Mouse (Mus musculus): Measurements from ENCODE around the gene Gsg1. TPM values are rescaled to one million over a fixed set of nuclear protein-coding genes. Genes with fewer than 3 reads are reported as not detected.

Gene Gsg1
- polyA plus RNA-seq, 1 experiment from 2014 or later = 0.74 TPM

GRCm38 (mm10) chr6:135261124-135261523 is 7.0 kb upstream of the Gsg1 start:
- no peak overlapping the region for H3K4me3 ChIP-seq (ENCODE audit: control insufficient read depth in 1 of 2, insufficient read depth in 1 of 2, low read depth in 1 of 2, low read length in 2 of 2)
- no peak for ATAC-seq (ENCODE audit: insufficient number of reproducible peaks, insufficient read depth, low FRiP score, low read depth)
- no peak overlapping the region for H3K4me2 ChIP-seq (ENCODE audit: low read length)
- WGBS = 88% methylated on average over 9 of the region's 9 CpGs
- H3K9ac ChIP-seq (ENCODE audit: low read length) = no peak overlapping the region
- no peaks in the 10 kb centered on the region for H3K27me3 ChIP-seq (ENCODE audit: control insufficient read depth, insufficient read depth, low read length)
- H3K27ac ChIP-seq (replicated peaks in 1 of 2; ENCODE audit: control insufficient read depth in 1 of 2, insufficient read depth in 1 of 2, low read depth in 2 of 2, low read length in 2 of 2) = no peak overlapping the region
- H3K4me1 ChIP-seq (ENCODE audit: control insufficient read depth in 2 of 2, insufficient read depth in 2 of 2, low read length in 2 of 2) = no peaks in the 10 kb centered on the region
- no peaks in the 10 kb centered on the region for H3K36me3 ChIP-seq (ENCODE audit: control insufficient read depth, insufficient read depth, low read length)
- H3K9me3 ChIP-seq (ENCODE audit: control insufficient read depth, low read length) = 0 out of 2 replicates have a peak, but pooled peaks cover 5% of the 10 kb centered on the region

- H3K9ac ChIP-seq (ENCODE audit: low read length) = no peak overlapping the region
- no peak overlapping the region for H3K4me2 ChIP-seq (ENCODE audit: low read length)
- no peak overlapping the region for H3K4me3 ChIP-seq (ENCODE audit: control insufficient read depth in 1 of 2, insufficient read depth in 1 of 2, low read depth in 1 of 2, low read length in 2 of 2)
- ATAC-seq (ENCODE audit: insufficient number of reproducible peaks, insufficient read depth, low FRiP score, low read depth) = no peak
- H3K27ac ChIP-seq (replicated peaks in 1 of 2; ENCODE audit: control insufficient read depth in 1 of 2, insufficient read depth in 1 of 2, low read depth in 2 of 2, low read length in 2 of 2) = no peak overlapping the region
- H3K4me1 ChIP-seq (ENCODE audit: control insufficient read depth in 2 of 2, insufficient read depth in 2 of 2, low read length in 2 of 2) = no peaks in the 10 kb centered on the region
- no peaks in the 10 kb centered on the region for H3K36me3 ChIP-seq (ENCODE audit: control insufficient read depth, insufficient read depth, low read length)
- WGBS = 92% methylated on average over 6 of the region's 6 CpGs
- no peaks in the 10 kb centered on the region for H3K27me3 ChIP-seq (ENCODE audit: control insufficient read depth, insufficient read depth, low read length)
- peaks cover 11% of the 10 kb centered on the region; the same call in 1 of the 2 replicates for H3K9me3 ChIP-seq (ENCODE audit: control insufficient read depth, low read length)
These were observed 6.3 kb upstream of the Gsg1 start for GRCm38 (mm10) chr6:135260435-135260834.

- H3K9ac ChIP-seq (ENCODE audit: low read length) = peak overlapping the region; percentile 54
- peak overlapping the region; percentile 63 for H3K4me2 ChIP-seq (ENCODE audit: low read length)
- H3K4me1 ChIP-seq (ENCODE audit: control insufficient read depth in 2 of 2, insufficient read depth in 2 of 2, low read length in 2 of 2) = peaks cover 27% of the 10 kb centered on the region in 2 experiments
- peaks cover 4% of the 10 kb centered on the region; the same call in 1 of the 2 replicates for H3K27me3 ChIP-seq (ENCODE audit: control insufficient read depth, insufficient read depth, low read length)
- H3K36me3 ChIP-seq (ENCODE audit: control insufficient read depth, insufficient read depth, low read length) = no peaks in the 10 kb centered on the region
- peak overlapping the region; percentile 63 to 71 for H3K27ac ChIP-seq (replicated peaks in 1 of 2; ENCODE audit: control insufficient read depth in 1 of 2, insufficient read depth in 1 of 2, low read depth in 2 of 2, low read length in 2 of 2)
- WGBS = 7% methylated on average over 16 of the region's 16 CpGs
- ATAC-seq (ENCODE audit: insufficient number of reproducible peaks, insufficient read depth, low FRiP score, low read depth) = peak; percentile 63; the same call in 1 of the 2 replicates
- H3K9me3 ChIP-seq (ENCODE audit: control insufficient read depth, low read length) = peaks cover 8% of the 10 kb centered on the region; the same call in 1 of the 2 replicates
- H3K4me3 ChIP-seq (ENCODE audit: control insufficient read depth in 1 of 2, insufficient read depth in 1 of 2, low read depth in 1 of 2, low read length in 2 of 2) = peak overlapping the region; percentile 3 to 16; a peak in 3 of 4 replicates
These were observed 1.4 kb downstream of the Gsg1 start for GRCm38 (mm10) chr6:135252728-135253077.

GRCm38 (mm10) chr6:135251849-135252727 is 2.1 kb downstream of the Gsg1 start:
- Histone ChIP-seq H3K27ac (replicated peaks in 1 of 2; ENCODE audit: control insufficient read depth in 1 of 2, insufficient read depth in 1 of 2, low read depth in 2 of 2, low read length in 2 of 2) (peak overlapping the region; percentile 63 to 71), H3K9me3 (ENCODE audit: control insufficient read depth, low read length) (peaks cover 8% of the 10 kb centered on the region; the same call in 1 of the 2 replicates), H3K9ac (ENCODE audit: low read length) (peak overlapping the region; percentile 54), H3K36me3 (ENCODE audit: control insufficient read depth, insufficient read depth, low read length) (no peaks in the 10 kb centered on the region), H3K4me1 (ENCODE audit: control insufficient read depth in 2 of 2, insufficient read depth in 2 of 2, low read length in 2 of 2) (peaks cover 27% of the 10 kb centered on the region in 2 experiments), H3K4me2 (ENCODE audit: low read length) (peak overlapping the region; percentile 63), H3K4me3 (ENCODE audit: control insufficient read depth in 1 of 2, insufficient read depth in 1 of 2, low read depth in 1 of 2, low read length in 2 of 2) (peak overlapping the region; percentile 3 to 16; a peak in 3 of 4 replicates), H3K27me3 (ENCODE audit: control insufficient read depth, insufficient read depth, low read length) (peaks cover 4% of the 10 kb centered on the region; the same call in 1 of the 2 replicates)
- ATAC-seq (ENCODE audit: insufficient number of reproducible peaks, insufficient read depth, low FRiP score, low read depth) = 0 out of 2 replicates have a peak, but pooled peaks have one; percentile 10
- 32% methylated on average over 24 of the region's 24 CpGs for WGBS

GRCm38 (mm10) chr6:135250926-135251699 is 3.0 kb downstream of the Gsg1 start:
- 64% methylated on average over 19 of the region's 19 CpGs for WGBS

GRCm38 (mm10) chr6:135249846-135250531 is 4.2 kb downstream of the Gsg1 start:
- WGBS = 39% methylated on average over 19 of the region's 19 CpGs
- H3K27me3 ChIP-seq (ENCODE audit: control insufficient read depth, insufficient read depth, low read length) = peaks cover 4% of the 10 kb centered on the region; the same call in 1 of the 2 replicates
- no peaks in the 10 kb centered on the region for H3K9me3 ChIP-seq (ENCODE audit: control insufficient read depth, low read length)
- no peak overlapping the region for H3K4me3 ChIP-seq (ENCODE audit: control insufficient read depth in 1 of 2, insufficient read depth in 1 of 2, low read depth in 1 of 2, low read length in 2 of 2)
- peaks cover 27 to 29% of the 10 kb centered on the region in 2 experiments for H3K4me1 ChIP-seq (ENCODE audit: control insufficient read depth in 2 of 2, insufficient read depth in 2 of 2, low read length in 2 of 2)
- H3K36me3 ChIP-seq (ENCODE audit: control insufficient read depth, insufficient read depth, low read length) = no peaks in the 10 kb centered on the region
- H3K9ac ChIP-seq (ENCODE audit: low read length) = no peak overlapping the region
- H3K4me2 ChIP-seq (ENCODE audit: low read length) = peak overlapping the region; percentile 5; the same call in 1 of the 2 replicates
- peak overlapping the region; percentile 29 to 70 for H3K27ac ChIP-seq (replicated peaks in 1 of 2; ENCODE audit: control insufficient read depth in 1 of 2, insufficient read depth in 1 of 2, low read depth in 2 of 2, low read length in 2 of 2)
- ATAC-seq (ENCODE audit: insufficient number of reproducible peaks, insufficient read depth, low FRiP score, low read depth) = peak; percentile 66

More at GRCm38 (mm10) chr6:135250926-135251699, 3.0 kb downstream of the Gsg1 start:
- Histone ChIP-seq H3K9ac (ENCODE audit: low read length) (no peak overlapping the region), H3K9me3 (ENCODE audit: control insufficient read depth, low read length) (peaks cover 8% of the 10 kb centered on the region; the same call in 1 of the 2 replicates), H3K4me2 (ENCODE audit: low read length) (peak overlapping the region; percentile 63; the same call in 1 of the 2 replicates), H3K4me3 (ENCODE audit: control insufficient read depth in 1 of 2, insufficient read depth in 1 of 2, low read depth in 1 of 2, low read length in 2 of 2) (no peak overlapping the region), H3K4me1 (ENCODE audit: control insufficient read depth in 2 of 2, insufficient read depth in 2 of 2, low read length in 2 of 2) (peaks cover 27% of the 10 kb centered on the region in 2 experiments), H3K27me3 (ENCODE audit: control insufficient read depth, insufficient read depth, low read length) (peaks cover 4% of the 10 kb centered on the region; the same call in 1 of the 2 replicates), H3K27ac (replicated peaks in 1 of 2; ENCODE audit: control insufficient read depth in 1 of 2, insufficient read depth in 1 of 2, low read depth in 2 of 2, low read length in 2 of 2) (peak overlapping the region; percentile 59 to 71), H3K36me3 (ENCODE audit: control insufficient read depth, insufficient read depth, low read length) (no peaks in the 10 kb centered on the region)
- no peak for ATAC-seq (ENCODE audit: insufficient number of reproducible peaks, insufficient read depth, low FRiP score, low read depth)

GRCm38 (mm10) chr6:135247861-135248260 is 6.3 kb downstream of the Gsg1 start:
- no peak overlapping the region for H3K4me2 ChIP-seq (ENCODE audit: low read length)
- H3K4me1 ChIP-seq (ENCODE audit: control insufficient read depth in 2 of 2, insufficient read depth in 2 of 2, low read length in 2 of 2) = peaks cover 25 to 29% of the 10 kb centered on the region in 2 experiments
- ATAC-seq (ENCODE audit: insufficient number of reproducible peaks, insufficient read depth, low FRiP score, low read depth) = no peak
- WGBS = 47% methylated on average over 6 of the region's 6 CpGs
- H3K27me3 ChIP-seq (ENCODE audit: control insufficient read depth, insufficient read depth, low read length) = peaks cover 4% of the 10 kb centered on the region; the same call in 1 of the 2 replicates
- no peak overlapping the region for H3K9ac ChIP-seq (ENCODE audit: low read length)
- H3K36me3 ChIP-seq (ENCODE audit: control insufficient read depth, insufficient read depth, low read length) = no peaks in the 10 kb centered on the region
- H3K27ac ChIP-seq (replicated peaks in 1 of 2; ENCODE audit: control insufficient read depth in 1 of 2, insufficient read depth in 1 of 2, low read depth in 2 of 2, low read length in 2 of 2) = no peak overlapping the region
- no peaks in the 10 kb centered on the region for H3K9me3 ChIP-seq (ENCODE audit: control insufficient read depth, low read length)
- H3K4me3 ChIP-seq (ENCODE audit: control insufficient read depth in 1 of 2, insufficient read depth in 1 of 2, low read depth in 1 of 2, low read length in 2 of 2) = no peak overlapping the region
